8 mouse cellular contexts compared by ENCODE assay signal in the genomic region with DNA sequence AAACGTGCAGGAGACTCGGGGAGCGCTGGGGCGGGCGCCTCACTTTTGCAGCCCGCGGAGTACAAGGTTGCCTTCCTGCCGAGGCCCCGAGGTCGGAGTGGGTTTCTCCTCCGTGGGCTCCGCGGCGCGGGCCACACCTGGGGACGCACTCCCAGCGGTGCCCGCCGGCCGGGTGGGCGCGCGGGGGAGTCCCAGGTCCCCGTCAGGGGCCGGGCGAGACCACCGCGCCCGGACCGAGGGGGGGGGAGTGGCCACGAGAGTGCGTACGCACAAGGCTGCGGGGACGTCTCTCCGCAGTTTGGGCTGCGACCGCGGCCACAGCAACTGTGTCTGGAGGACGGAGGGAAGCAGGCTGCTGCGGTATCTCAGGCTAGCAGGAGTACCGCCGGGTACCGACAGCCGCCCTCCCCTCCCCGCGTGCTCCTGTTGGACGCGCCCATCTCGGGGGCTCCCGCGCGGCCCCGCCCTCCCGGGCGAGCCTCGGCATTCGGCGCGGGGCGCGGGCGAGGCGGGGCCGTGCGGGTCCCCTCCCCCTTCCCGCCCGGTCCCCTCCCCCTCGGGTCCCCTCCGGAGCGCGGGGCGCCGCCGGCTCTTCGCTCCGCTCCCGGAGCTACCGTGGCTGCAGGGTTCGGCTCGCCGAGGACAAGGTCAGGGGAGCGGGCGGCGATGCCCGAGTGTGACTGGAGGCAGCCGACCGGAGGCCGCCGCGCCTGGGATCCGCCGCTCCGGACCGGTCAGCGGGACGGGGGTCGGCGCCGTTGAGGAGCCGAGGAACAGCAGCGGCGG. TPM values are rescaled to one million over a fixed set of nuclear protein-coding genes. Genes with fewer than 3 reads are reported as not detected.
DNase-seq lines count a peak whose midpoint lies in the region; ATAC-seq and TF ChIP-seq lines count a peak whose summit lies in the region.

A gene (plus strand): TSS at position 559 of the 786 bp plus-strand sequence.

- peak within 1 kb of the TSS; percentile 22; the same call in 1 of the 2 replicates for H3K27ac ChIP-seq in ES-Bruce4 (ENCODE audit: insufficient read depth, low read length)
- H3K27ac ChIP-seq in forebrain, embryonic 12.5 days: peak within 1 kb of the TSS; percentile 96
- peak within 1 kb of the TSS; percentile 92 for H3K27ac ChIP-seq in heart, postnatal 0 days (ENCODE audit: low read depth)
- peak within 1 kb of the TSS; percentile 97 for H3K27ac ChIP-seq in neural tube, embryonic 14.5 days (ENCODE audit: low read depth, low read length)
- H3K27ac ChIP-seq in testis, adult 2 months (ENCODE audit: control insufficient read depth, insufficient read depth, low read depth, low read length): peak within 1 kb of the TSS; percentile 94

- H3K9ac ChIP-seq in ES-Bruce4 (ENCODE audit: low read depth, poor library complexity, severe bottlenecking): peak within 1 kb of the TSS; percentile 97
- peak within 1 kb of the TSS; percentile 92 for H3K9ac ChIP-seq in forebrain, embryonic 12.5 days
- H3K9ac ChIP-seq in heart, postnatal 0 days (replicated peaks; ENCODE audit: low read depth, low read length): peak within 1 kb of the TSS; percentile 87
- peak within 1 kb of the TSS; percentile 92 for H3K9ac ChIP-seq in neural tube, embryonic 14.5 days (replicated peaks; ENCODE audit: low read depth, low read length)

- under 1% methylated on average over 87 of the region's 103 CpGs for WGBS in forebrain, embryonic 12.5 days
- under 1% methylated on average over 66 of the region's 103 CpGs for WGBS in heart, postnatal 0 days
- 0% methylated on average over 62 of the region's 103 CpGs for WGBS in neural tube, embryonic 14.5 days

- peaks cover 2% of the 10 kb centered on the region for H3K4me1 ChIP-seq in ES-Bruce4 (ENCODE audit: control insufficient read depth, insufficient read depth, low read length)
- H3K4me1 ChIP-seq in forebrain, embryonic 12.5 days: peaks cover 35% of the 10 kb centered on the region
- H3K4me1 ChIP-seq in heart, postnatal 0 days (ENCODE audit: control insufficient read depth, insufficient read depth): no peaks in the 10 kb centered on the region; the same call in 1 of the 2 replicates
- H3K4me1 ChIP-seq in neural tube, embryonic 14.5 days (ENCODE audit: control insufficient read depth, insufficient read depth, low read length): peaks cover 15% of the 10 kb centered on the region
- H3K4me1 ChIP-seq in testis, adult 2 months (ENCODE audit: control insufficient read depth, insufficient read depth, low read length): peaks cover 15% of the 10 kb centered on the region

- TF ChIP-seq CTCF in ES-Bruce4 (IDR thresholded peaks at IDR 0.05; ENCODE audit: low read depth, low read length): no peak
- no peak for TF ChIP-seq CTCF in heart, postnatal 0 days (IDR thresholded peaks at IDR 0.05; ENCODE audit: low read depth)
- TF ChIP-seq CTCF in testis, adult 2 months (IDR thresholded peaks at IDR 0.05; ENCODE audit: control insufficient read depth, insufficient read depth, insufficient replicate concordance, low read depth, low read length): no peak

- peaks cover 2% of the 10 kb centered on the region; the same call in 1 of the 2 replicates for H3K27me3 ChIP-seq in ES-Bruce4 (ENCODE audit: control insufficient read depth, insufficient read depth, low read length, poor library complexity, severe bottlenecking)
- H3K27me3 ChIP-seq in forebrain, embryonic 12.5 days: no peaks in the 10 kb centered on the region
- H3K27me3 ChIP-seq in heart, postnatal 0 days (ENCODE audit: control insufficient read depth, insufficient read depth, low read length): no peaks in the 10 kb centered on the region
- H3K27me3 ChIP-seq in neural tube, embryonic 14.5 days (ENCODE audit: control insufficient read depth, insufficient read depth, low read length): no peaks in the 10 kb centered on the region
- peaks cover 4% of the 10 kb centered on the region; the same call in 1 of the 2 replicates for H3K27me3 ChIP-seq in testis, adult 2 months (ENCODE audit: control insufficient read depth, insufficient read depth, low read length)

- peak; percentile 93 for ATAC-seq in forebrain, embryonic 12.5 days (ENCODE audit: low FRiP score)
- ATAC-seq in heart, postnatal 0 days (ENCODE audit: insufficient read depth, low read depth): peak; percentile 90
- ATAC-seq in neural tube, embryonic 14.5 days (ENCODE audit: low read depth): peak; percentile 93

- H3K4me2 ChIP-seq in forebrain, embryonic 12.5 days: peak within 1 kb of the TSS; percentile 100
- peak within 1 kb of the TSS; percentile 99 for H3K4me2 ChIP-seq in heart, postnatal 0 days (ENCODE audit: low read depth, low read length)
- H3K4me2 ChIP-seq in neural tube, embryonic 14.5 days (ENCODE audit: low read depth, low read length): peak within 1 kb of the TSS; percentile 98

- no peaks in the 10 kb centered on the region for H3K36me3 ChIP-seq in ES-Bruce4 (ENCODE audit: control insufficient read depth, insufficient read depth, low read length, poor library complexity, severe bottlenecking)
- no peaks in the 10 kb centered on the region for H3K36me3 ChIP-seq in forebrain, embryonic 12.5 days (replicated peaks)
- no peaks in the 10 kb centered on the region for H3K36me3 ChIP-seq in heart, postnatal 0 days (replicated peaks; ENCODE audit: control insufficient read depth, insufficient read depth, low read length)
- H3K36me3 ChIP-seq in neural tube, embryonic 14.5 days (ENCODE audit: control insufficient read depth, insufficient read depth, low read length): no peaks in the 10 kb centered on the region
- no peaks in the 10 kb centered on the region for H3K36me3 ChIP-seq in testis, adult 2 months (ENCODE audit: control insufficient read depth, insufficient read depth, low read length)

- TF ChIP-seq EP300 in ES-Bruce4 (IDR thresholded peaks at IDR 0.05; ENCODE audit: insufficient read depth, low read depth, low read length): no peak
- TF ChIP-seq EP300 in heart, postnatal 0 days (IDR thresholded peaks at IDR 0.05; ENCODE audit: low read depth): no peak

- TF ChIP-seq POLR2A in ES-Bruce4 (IDR thresholded peaks at IDR 0.05; ENCODE audit: insufficient read depth, low read length): peak; percentile 65
- peak; percentile 53 for TF ChIP-seq POLR2A in testis, adult 2 months (IDR thresholded peaks at IDR 0.05; ENCODE audit: control insufficient read depth, low read depth, low read length)

- peak; percentile 75 for DNase-seq in c-Kit-positive CD71-positive TER-119-positive erythroid progenitor cells, embryonic 14.5 days (ENCODE audit: low spot score)
- peak; percentile 86 for DNase-seq in heart, postnatal 0 days (ENCODE audit: low spot score)
- DNase-seq in kidney, postnatal 4 days: peak; percentile 89 to 95
- DNase-seq in lung, adult 18-20 months: peak; percentile 84 to 86

- no peaks in the 10 kb centered on the region for H3K9me3 ChIP-seq in ES-Bruce4 (replicated peaks; ENCODE audit: control insufficient read depth, insufficient read depth, low read length, poor library complexity, severe bottlenecking)
- no peaks in the 10 kb centered on the region for H3K9me3 ChIP-seq in forebrain, embryonic 12.5 days
- H3K9me3 ChIP-seq in heart, postnatal 0 days (replicated peaks; ENCODE audit: control insufficient read depth, low read length): no peaks in the 10 kb centered on the region
- H3K9me3 ChIP-seq in neural tube, embryonic 14.5 days (ENCODE audit: control insufficient read depth, low read length): no peaks in the 10 kb centered on the region

- H3K4me3 ChIP-seq in ES-Bruce4 (ENCODE audit: low read depth, low read length): peak within 1 kb of the TSS; percentile 96
- H3K4me3 ChIP-seq in forebrain, embryonic 12.5 days (replicated peaks): peak within 1 kb of the TSS; percentile 94
- peak within 1 kb of the TSS; percentile 94 for H3K4me3 ChIP-seq in heart, postnatal 0 days (ENCODE audit: low read depth, low read length)
- H3K4me3 ChIP-seq in neural tube, embryonic 14.5 days (ENCODE audit: low read depth, low read length): peak within 1 kb of the TSS; percentile 88
- H3K4me3 ChIP-seq in testis, adult 2 months (ENCODE audit: control insufficient read depth, low read depth, low read length): peak within 1 kb of the TSS; percentile 92

RNA-seq across cellular contexts. Expression of the gene that starts here (rescaled TPM):
- 10.9 and 12.3 TPM in 2 replicates for polyA plus RNA-seq in ES-Bruce4 (2011; ENCODE audit: insufficient read depth, insufficient read length, low read depth, missing spikeins)
- 7.6 and 7.8 TPM in 2 replicates for polyA plus RNA-seq in forebrain, embryonic 12.5 days (2016; fragmentation: Nextera tagmentation; extraction: Ambion mirVana)
- 16.9 and 21.2 TPM in 2 replicates for total RNA-seq in heart, postnatal 0 days (2014; rRNA removed; ENCODE audit: low replicate concordance)
- 1.4 and 1.7 TPM in 2 replicates for polyA plus RNA-seq in heart, postnatal 0 days (2015; fragmentation: Nextera tagmentation; extraction: Ambion mirVana)
- polyA plus RNA-seq in neural tube, embryonic 14.5 days (2014; fragmentation: Nextera tagmentation; extraction: Ambion mirVana): 8.6 and 11.1 TPM in 2 replicates
- polyA plus RNA-seq in testis, adult 2 months (2012; rRNA removed): 3.4 and 3.8 TPM in 2 replicates

Comparison
In these comparisons a context has a peak if more than half of its experiments do, and no peak if none do; other contexts are left out.
1. Peak in every context shown above with its lines: DNase-seq, ATAC-seq, H3K4me3 ChIP-seq and H3K27ac ChIP-seq.
2. H3K27ac ChIP-seq: peak in every context shown above with its lines; median percentile 97 in neural tube, embryonic 14.5 days; 96 in forebrain, embryonic 12.5 days; 94 in testis, adult 2 months; 92 in heart, postnatal 0 days; 22 in ES-Bruce4.